Mouse (Mus musculus) midbrain, embryonic 10.5 days (tissue): ENCODE results near the gene Gstm6. TPM values are rescaled to one million over a fixed set of nuclear protein-coding genes. Genes with fewer than 3 reads are reported as not detected.
"Not testable (repeated sequence)": the region's sequence is repeated elsewhere in the genome, so short reads cannot be mapped to it uniquely, and the experiment has no call there.

Experiments used
- DNase-seq: peaks from one replicate; pipeline ENCODE4 v3.0.0-alpha.2; 2017; ENCODE audit warnings: low spot score
- H3K27ac ChIP-seq: fragments of 300-500 bp; sonication (generic); replicated peaks from 2 replicates; pipeline ENCODE4 v1.5.1; 2016; ENCODE audit warnings: mild to moderate bottlenecking
- H3K27me3 ChIP-seq: fragments of 300-500 bp; sonication (generic); 2 replicates; pipeline ENCODE4 v1.6.1; 2016; ENCODE audit warnings: low read depth, mild to moderate bottlenecking; ENCODE audit not compliant: poor library complexity, severe bottlenecking
- H3K36me3 ChIP-seq: fragments of 300-500 bp; sonication (generic); 2 replicates; pipeline ENCODE4 v1.6.1; 2016; ENCODE audit warnings: mild to moderate bottlenecking, moderate library complexity
- H3K4me1 ChIP-seq: fragments of 300-500 bp; sonication (generic); 2 replicates; pipeline ENCODE4 v1.6.1; 2016
- H3K4me3 ChIP-seq: fragments of 300-500 bp; sonication (generic); 2 replicates; pipeline ENCODE4 v1.5.1; 2016; ENCODE audit warnings: mild to moderate bottlenecking, moderate library complexity
- H3K9me3 ChIP-seq: fragments of 300-500 bp; sonication (generic); replicated peaks from 2 replicates; pipeline ENCODE4 v1.6.1; 2016; ENCODE audit warnings: mild to moderate bottlenecking
- WGBS: fragments of 180-500 bp; shearing (Covaris S2); methylation state at CpG from one replicate; pipeline ENCODE4 v1.1.7; 2016; 5-methylcytosine and 5-hydroxymethylcytosine counted together
- polyA plus RNA-seq: library from polyadenylated mRNA; unstranded; fragments of >200 nt; fragmentation: Nextera tagmentation; extraction: Ambion mirVana; gene quantifications from 2 replicates; pipeline ENCODE4 v1.2.1, GENCODE M21; 2016

Gene Gstm6
- polyA plus RNA-seq, 1 experiment from 2014 or later = 13.1 TPM

DNA sequence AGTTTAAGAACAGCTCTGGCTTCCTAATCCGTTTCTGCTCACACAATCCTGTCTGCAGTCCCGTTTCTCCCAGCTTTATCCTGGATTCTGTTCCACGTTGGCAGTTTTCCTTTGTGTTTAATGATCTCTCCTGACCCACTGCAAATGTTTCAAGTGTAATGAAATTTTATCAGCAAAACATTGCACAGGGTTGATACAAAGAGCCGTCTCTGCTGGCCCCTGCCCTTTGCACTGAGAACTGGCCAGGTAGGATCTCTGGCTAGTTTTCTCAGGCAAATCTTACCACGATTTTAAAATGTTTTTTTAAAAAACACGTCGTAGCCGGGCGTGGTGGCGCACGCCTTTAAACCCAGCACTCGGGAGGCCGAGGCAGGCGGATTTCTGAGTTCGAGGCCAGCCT lies 26.9 kb downstream of the Gstm6 start:
- no peak overlapping the region for H3K27ac ChIP-seq
- no peaks in the 10 kb centered on the region for H3K9me3 ChIP-seq
- H3K36me3 ChIP-seq = no peaks in the 10 kb centered on the region
- H3K4me1 ChIP-seq = no peaks in the 10 kb centered on the region
- no peaks in the 10 kb centered on the region for H3K27me3 ChIP-seq
- no peak for DNase-seq
- WGBS = 83% methylated on average over 15 of the region's 15 CpGs
- H3K4me3 ChIP-seq = no peak overlapping the region

DNA sequence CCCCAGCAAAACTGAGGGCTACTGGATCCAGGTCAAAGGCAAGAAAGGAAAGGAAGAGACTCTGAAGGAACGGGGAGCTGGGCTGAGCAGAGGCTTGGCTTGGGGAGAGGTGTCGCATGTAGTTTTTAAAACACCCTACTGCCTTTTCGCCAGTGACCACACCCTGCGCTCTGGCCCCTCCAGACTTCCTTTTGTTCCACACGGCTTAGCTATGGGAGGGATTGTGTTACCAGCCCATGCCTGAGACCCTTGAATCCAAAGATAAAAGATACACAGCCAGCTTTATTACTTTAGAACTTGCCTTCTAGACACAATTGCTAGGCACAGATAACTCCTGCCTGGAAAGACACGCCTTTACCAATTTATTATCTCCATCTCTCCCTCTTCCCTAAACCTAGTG lies 37.6 kb downstream of the Gstm6 start:
- no peak overlapping the region for H3K4me3 ChIP-seq
- no peak for DNase-seq
- WGBS = 65% methylated on average over 6 of the region's 6 CpGs

DNA sequence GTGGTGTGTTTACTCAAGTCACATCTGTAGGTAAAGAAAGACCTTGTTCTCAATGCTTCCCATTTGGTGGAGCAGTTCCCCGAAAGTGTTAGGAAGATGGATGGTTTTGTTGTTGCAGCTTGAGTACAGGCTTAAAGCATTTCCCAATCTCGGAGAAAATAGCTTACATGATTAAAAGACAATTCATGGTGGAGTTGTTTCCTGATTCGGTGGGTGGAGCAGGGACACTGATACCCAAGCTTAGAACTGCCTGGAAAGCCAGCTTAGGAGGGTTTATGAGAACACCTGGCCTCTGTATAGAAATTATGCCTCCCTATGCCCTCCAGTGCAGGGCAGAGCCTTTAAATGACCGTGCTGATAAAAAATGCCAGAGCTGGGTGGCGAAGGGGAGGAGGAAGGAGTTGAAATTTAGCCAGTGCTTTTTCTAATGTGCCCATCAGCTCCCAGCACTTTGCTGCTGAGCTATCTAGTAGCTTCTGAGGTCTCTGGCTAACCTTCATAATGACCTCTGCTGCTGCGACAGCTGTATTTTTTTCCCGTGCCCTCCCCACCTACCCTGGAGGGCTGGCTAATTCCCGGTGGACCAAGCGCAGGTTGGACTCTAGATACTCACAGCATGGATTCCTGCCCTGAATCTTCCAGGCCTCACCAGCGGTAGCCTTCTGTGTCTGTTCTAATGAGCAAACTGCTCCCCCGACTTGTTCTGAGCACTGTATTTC lies 42.4 kb downstream of the Gstm6 start:
- Histone ChIP-seq H3K4me1 (peaks cover 13% of the 10 kb centered on the region), H3K27ac (no peak overlapping the region), H3K27me3 (no peaks in the 10 kb centered on the region), H3K36me3 (peaks cover 29% of the 10 kb centered on the region), H3K4me3 (no peak overlapping the region), H3K9me3 (no peaks in the 10 kb centered on the region)
- WGBS = 75% methylated on average over 11 of the region's 11 CpGs
- DNase-seq = no peak

More for the DNA sequence above, 37.6 kb downstream of the Gstm6 start:
- H3K27ac ChIP-seq = no peak overlapping the region
- H3K36me3 ChIP-seq = no peaks in the 10 kb centered on the region
- H3K27me3 ChIP-seq = no peaks in the 10 kb centered on the region
- H3K9me3 ChIP-seq = no peaks in the 10 kb centered on the region
- H3K4me1 ChIP-seq = 0 out of 2 replicates have a peak, but pooled peaks cover 9% of the 10 kb centered on the region

DNA sequence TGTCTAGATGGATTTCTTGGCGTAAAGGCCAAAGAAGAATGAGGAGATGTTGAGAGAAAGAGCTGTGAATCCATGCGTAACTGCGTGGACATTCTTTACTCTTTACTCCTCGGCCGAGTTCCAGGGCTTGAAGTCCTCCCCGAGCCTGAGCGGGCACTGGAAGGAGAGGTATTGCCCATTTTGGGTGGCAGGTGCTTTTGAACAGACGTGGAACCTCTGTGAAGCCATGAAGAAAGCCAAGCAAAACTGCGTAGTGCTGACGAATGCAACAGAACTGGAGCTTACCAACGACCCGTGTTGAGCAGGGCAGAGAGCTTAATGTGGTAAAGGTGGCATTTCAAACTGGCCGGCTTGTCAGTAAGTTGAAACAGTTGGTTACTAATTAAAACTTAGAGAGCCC lies 44.9 kb downstream of the Gstm6 start:
- Histone ChIP-seq H3K4me1 (peaks cover 18% of the 10 kb centered on the region), H3K9me3 (no peaks in the 10 kb centered on the region), H3K27me3 (no peaks in the 10 kb centered on the region), H3K27ac (no peak overlapping the region), H3K4me3 (no peak overlapping the region), H3K36me3 (peaks cover 29% of the 10 kb centered on the region)
- DNase-seq = no peak
- WGBS = 92% methylated on average over 13 of the region's 13 CpGs

DNA sequence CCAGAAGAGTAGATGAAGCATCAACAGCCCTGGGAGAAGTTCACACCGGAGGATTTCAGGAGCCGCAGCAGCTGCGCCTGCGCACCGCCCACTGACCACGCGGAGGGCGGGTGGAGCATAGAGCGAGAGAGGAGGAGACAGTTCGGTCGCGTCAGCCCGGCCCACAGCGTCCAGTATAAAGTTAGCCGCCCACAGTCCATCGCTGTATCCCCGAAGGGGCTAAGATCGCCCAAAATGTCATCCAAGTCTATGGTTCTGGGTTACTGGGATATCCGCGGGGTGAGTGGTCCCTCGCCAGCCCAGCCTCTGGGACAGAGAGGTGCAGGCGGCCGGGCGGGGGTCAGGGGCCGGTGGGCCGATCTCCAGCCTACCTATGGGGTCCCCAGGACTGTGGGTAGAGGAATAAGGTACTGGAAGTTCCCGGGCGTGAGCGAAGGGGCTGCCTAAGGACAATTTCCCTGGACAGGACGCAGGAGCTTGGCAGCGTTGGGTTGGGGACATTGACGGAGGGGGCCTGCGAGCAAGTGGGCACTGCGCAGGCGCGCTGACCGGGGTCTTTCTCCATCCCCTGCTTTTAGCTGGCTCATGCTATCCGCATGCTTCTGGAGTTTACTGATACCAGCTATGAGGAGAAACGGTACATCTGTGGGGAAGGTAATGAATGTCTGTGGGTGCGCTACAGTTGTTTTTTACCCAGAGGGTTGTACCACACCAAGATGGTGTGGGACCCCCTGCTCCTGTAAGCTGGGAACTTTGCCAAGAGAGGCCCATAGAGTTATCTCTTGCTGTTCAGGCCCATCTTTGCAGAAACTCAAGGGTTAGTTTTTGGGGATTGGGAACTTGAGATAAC lies 47.6 kb downstream of the Gstm6 start, which contains the start of gene Gstm5:
Gene Gstm5 (plus strand): TSS at position 102 of the 850 bp plus-strand sequence.
- Histone ChIP-seq H3K36me3 (peaks cover 29% of the 10 kb centered on the region), H3K4me3 (peak within 1 kb of the TSS; percentile 65), H3K27ac (peak within 1 kb of the TSS; percentile 92), H3K4me1 (peaks cover 14% of the 10 kb centered on the region), H3K27me3 (no peaks in the 10 kb centered on the region), H3K9me3 (no peaks in the 10 kb centered on the region)
- peak; percentile 88 for DNase-seq
- WGBS = 9% methylated on average over 40 of the region's 40 CpGs

DNA sequence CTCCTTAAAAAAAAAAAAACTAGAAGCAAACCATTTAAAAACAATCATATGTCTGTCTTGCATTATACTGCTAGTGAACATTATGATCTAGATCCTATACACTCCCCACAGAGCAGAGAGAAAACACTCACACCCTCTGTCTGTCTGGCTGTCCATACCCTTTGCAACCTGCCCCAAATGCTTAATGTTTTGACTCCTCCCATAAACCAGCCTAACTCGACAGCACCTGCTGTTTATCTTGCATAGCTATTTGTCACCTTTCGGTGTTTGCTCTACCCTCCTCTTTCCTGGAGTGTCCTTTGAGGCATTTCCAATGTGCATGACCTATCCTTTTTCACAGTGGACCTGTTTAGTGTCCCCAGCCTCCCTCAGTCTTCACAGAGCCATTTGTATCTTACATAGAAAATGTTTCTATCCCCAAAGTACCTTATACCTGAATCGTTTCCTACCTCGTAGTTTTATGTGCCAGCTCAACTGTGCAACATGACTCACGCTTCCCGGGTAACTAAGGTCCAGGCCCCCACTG lies 48.3 kb downstream of the Gstm6 start:
- Histone ChIP-seq H3K4me1 (peaks cover 14% of the 10 kb centered on the region), H3K4me3 (peak overlapping the region; percentile 65), H3K36me3 (peaks cover 29% of the 10 kb centered on the region), H3K27ac (peak overlapping the region; percentile 92), H3K27me3 (no peaks in the 10 kb centered on the region), H3K9me3 (no peaks in the 10 kb centered on the region)
- WGBS = 16% methylated on average over 6 of the region's 6 CpGs
- DNase-seq = no peak

- H3K9me3 ChIP-seq, H3K36me3 ChIP-seq, H3K4me1 ChIP-seq, H3K27ac ChIP-seq, H3K4me3 ChIP-seq, DNase-seq, H3K27me3 ChIP-seq: not testable (repeated sequence)
- 83% methylated on average over 2 of the region's 2 CpGs for WGBS
Measured at GRCm38 (mm10) chr3:107889236-107889635, 54.3 kb downstream of the Gstm6 start.

Other genes with a start within 250 kb of the Gstm6 start
- gene Ahcyl1, start 247.2 kb downstream of the Gstm6 start, polyA plus RNA-seq = 92.4 and 99.8 TPM in 2 replicates
- 6.5 and 7.7 TPM in 2 replicates for gene Csf1, start 183.3 kb downstream of the Gstm6 start, polyA plus RNA-seq
- gene Eps8l3, start 66.5 kb downstream of the Gstm6 start, polyA plus RNA-seq = not detected in 2 replicates
- 240 and 243 TPM in 2 replicates for gene Gstm5, start 47.9 kb downstream of the Gstm6 start, polyA plus RNA-seq
- 20.6 and 39.5 TPM in 2 replicates for gene Gstm7, start 11.9 kb downstream of the Gstm6 start, polyA plus RNA-seq
- not detected in 2 replicates for gene Gstm3, start 25.5 kb upstream of the Gstm6 start, polyA plus RNA-seq
- 11.6 and 12.6 TPM in 2 replicates for gene Gstm2, start 42.7 kb upstream of the Gstm6 start, polyA plus RNA-seq
- gene Gstm1, start 74.2 kb upstream of the Gstm6 start, polyA plus RNA-seq = 34.1 and 35.0 TPM in 2 replicates
- 12.4 and 14.1 TPM in 2 replicates for gene Gstm4, start 101.1 kb upstream of the Gstm6 start, polyA plus RNA-seq
- gene Ampd2, start 142.9 kb upstream of the Gstm6 start, polyA plus RNA-seq = 60.0 and 63.8 TPM in 2 replicates
- gene Gnat2, start 149.0 kb upstream of the Gstm6 start, polyA plus RNA-seq = 0.72 and 1.5 TPM in 2 replicates
- 204 and 211 TPM in 2 replicates for gene Gnai3, start 202.4 kb upstream of the Gstm6 start, polyA plus RNA-seq
- 0.33 and 0.41 TPM in 2 replicates for gene Gpr61, start 211.1 kb upstream of the Gstm6 start, polyA plus RNA-seq
- 4.1 and 4.5 TPM in 2 replicates for gene Amigo1, start 242.6 kb upstream of the Gstm6 start, polyA plus RNA-seq